Mouse (Mus musculus) hindbrain, embryonic 14.5 days (tissue): ENCODE results near the gene Rraga. TPM values are rescaled to one million over a fixed set of nuclear protein-coding genes. Genes with fewer than 3 reads are reported as not detected.

Source experiments
- ATAC-seq: fragments of 200-750 bp; cut with Nextera tagmentation; 2 replicates; pipeline ENCODE4 v1.8.0; 2017; ENCODE audit warnings: moderate number of reproducible peaks, mild to moderate bottlenecking, moderate TSS enrichment, moderate library complexity; ENCODE audit not compliant: low FRiP score
- DNase-seq: peaks from one replicate; pipeline ENCODE4 v3.0.0-alpha.2; 2015; ENCODE audit warnings: low spot score
- H3K27ac ChIP-seq: fragments of 300-500 bp; sonication (generic); 2 replicates; pipeline ENCODE4 v1.5.1; 2014; ENCODE audit warnings: mild to moderate bottlenecking, moderate library complexity
- H3K27me3 ChIP-seq: fragments of 300-500 bp; sonication (generic); 2 replicates; pipeline ENCODE4 v1.6.1; 2014; ENCODE audit warnings: mild to moderate bottlenecking, low read length, mixed read lengths; ENCODE audit not compliant: control insufficient read depth, insufficient read depth
- H3K36me3 ChIP-seq: fragments of 300-500 bp; sonication (generic); replicated peaks from 2 replicates; pipeline ENCODE4 v1.6.1; 2014; ENCODE audit not compliant: control insufficient read depth, insufficient read depth
- H3K4me1 ChIP-seq: fragments of 300-500 bp; sonication (generic); replicated peaks from 2 replicates; pipeline ENCODE4 v1.6.1; 2014; ENCODE audit warnings: antibody characterized with exemption, low read length, mixed read lengths; ENCODE audit not compliant: control insufficient read depth, insufficient read depth
- H3K4me2 ChIP-seq: fragments of 300-500 bp; sonication (generic); replicated peaks from 2 replicates; pipeline ENCODE4 v1.6.1; 2014; ENCODE audit warnings: mild to moderate bottlenecking, moderate library complexity
- H3K4me3 ChIP-seq: fragments of 300-500 bp; sonication (generic); replicated peaks from 2 replicates; pipeline ENCODE4 v1.5.1; 2014; ENCODE audit warnings: mild to moderate bottlenecking, low read length
- H3K9ac ChIP-seq: fragments of 300-500 bp; sonication (generic); 2 replicates; pipeline ENCODE4 v1.6.1; 2014
- H3K9me3 ChIP-seq: fragments of 300-500 bp; sonication (generic); 2 replicates; pipeline ENCODE4 v1.6.1; 2016; ENCODE audit warnings: low read length; ENCODE audit not compliant: control insufficient read depth
- WGBS: fragments of 180-500 bp; shearing (Covaris S2); extraction: QIAGEN DNeasy Blood & Tissue Kit; methylation state at CpG from one replicate; pipeline ENCODE4 v1.1.7; 2014; 5-methylcytosine and 5-hydroxymethylcytosine counted together
- polyA plus RNA-seq: library from polyadenylated mRNA; unstranded; fragments of >200 nt; fragmentation: Nextera tagmentation; extraction: Ambion mirVana; gene quantifications from 2 replicates; pipeline ENCODE4 v1.2.1, GENCODE M21; 2014

Rraga gene
- polyA plus RNA-seq, 1 experiment from 2014 or later: 145 TPM

- no peak overlapping the region for H3K9ac ChIP-seq
- no peak for ATAC-seq
- H3K27me3 ChIP-seq: no peaks in the 10 kb centered on the region
- H3K27ac ChIP-seq: no peak overlapping the region
- H3K4me3 ChIP-seq: no peak overlapping the region
- no peak overlapping the region for H3K4me2 ChIP-seq
- no peaks in the 10 kb centered on the region for H3K9me3 ChIP-seq
- peak; percentile 65 for DNase-seq
- H3K36me3 ChIP-seq: no peaks in the 10 kb centered on the region
- 0 out of 2 replicates have a peak, but pooled peaks cover 7% of the 10 kb centered on the region for H3K4me1 ChIP-seq
- WGBS: 60% methylated on average over 5 of the region's 5 CpGs
Observed at GRCm38 (mm10) chr4:86545615-86546014, 29.9 kb upstream of the Rraga start.

- Histone ChIP-seq H3K27me3 (no peaks in the 10 kb centered on the region), H3K36me3 (no peaks in the 10 kb centered on the region), H3K4me3 (no peak overlapping the region), H3K9ac (no peak overlapping the region), H3K4me1 (0 out of 2 replicates have a peak, but pooled peaks cover 7% of the 10 kb centered on the region), H3K9me3 (no peaks in the 10 kb centered on the region), H3K4me2 (no peak overlapping the region), H3K27ac (no peak overlapping the region)
- 90% methylated on average over 9 of the region's 9 CpGs for WGBS
- DNase-seq: no peak
- ATAC-seq: no peak
Observed at GRCm38 (mm10) chr4:86548332-86548731, 27.1 kb upstream of the Rraga start.

DNA sequence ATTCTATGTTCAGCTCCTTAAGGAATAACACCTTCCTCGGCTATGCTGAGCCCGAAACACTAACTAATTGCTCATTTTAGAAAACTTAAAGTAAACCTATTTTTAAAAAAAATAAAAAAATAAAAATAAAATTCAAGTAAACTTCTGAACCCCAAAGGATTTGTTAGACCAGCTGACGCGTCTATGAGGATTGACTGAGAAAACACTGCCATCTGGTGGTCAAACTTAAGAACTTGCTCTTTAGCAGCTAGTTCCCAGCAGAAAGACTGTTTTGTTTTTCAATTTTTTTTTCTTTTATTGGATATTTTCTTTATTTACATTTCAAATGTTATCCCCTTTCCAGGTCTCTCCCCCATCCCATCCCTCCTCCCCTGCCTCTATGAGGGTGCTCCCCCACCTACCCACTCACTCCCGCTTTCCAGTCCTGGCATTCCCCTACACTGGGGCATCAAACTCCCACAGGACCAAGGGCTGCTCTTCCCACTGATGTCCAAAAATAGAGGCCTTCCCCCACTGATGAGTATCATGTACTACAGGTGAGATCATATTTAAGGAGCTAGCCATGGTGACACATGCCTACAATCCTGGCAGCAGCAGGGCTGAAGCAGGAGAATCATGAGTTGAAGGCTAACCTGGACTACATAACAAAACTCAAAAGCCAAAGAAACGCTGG, 20.3 kb upstream of the Rraga start:
- Histone ChIP-seq H3K27me3 (no peaks in the 10 kb centered on the region), H3K4me3 (no peak overlapping the region), H3K4me2 (no peak overlapping the region), H3K27ac (no peak overlapping the region), H3K4me1 (no peaks in the 10 kb centered on the region), H3K9ac (no peak overlapping the region), H3K9me3 (no peaks in the 10 kb centered on the region), H3K36me3 (no peaks in the 10 kb centered on the region)
- ATAC-seq (peak; percentile 46; the same call in 1 of the 2 replicates), DNase-seq (peak; percentile 85)
- WGBS: 28% methylated on average over 6 of the region's 6 CpGs

GRCm38 (mm10) chr4:86557371-86557770, 18.1 kb upstream of the Rraga start:
- no peak overlapping the region for H3K9ac ChIP-seq
- H3K4me2 ChIP-seq: no peak overlapping the region
- H3K4me3 ChIP-seq: no peak overlapping the region
- H3K27ac ChIP-seq: no peak overlapping the region
- H3K36me3 ChIP-seq: no peaks in the 10 kb centered on the region
- 78% methylated on average over 7 of the region's 7 CpGs for WGBS
- no peak for DNase-seq
- H3K27me3 ChIP-seq: no peaks in the 10 kb centered on the region
- no peaks in the 10 kb centered on the region for H3K9me3 ChIP-seq
- ATAC-seq: no peak
- H3K4me1 ChIP-seq: no peaks in the 10 kb centered on the region

GRCm38 (mm10) chr4:86558228-86558627, 17.2 kb upstream of the Rraga start, which contains the start of gene Saxo1:
TSS of gene Saxo1 (minus strand) at chr4:86558328.
- Histone ChIP-seq H3K27ac (no peak within 1 kb of the TSS), H3K36me3 (no peaks in the 10 kb centered on the region), H3K27me3 (no peaks in the 10 kb centered on the region), H3K4me1 (no peaks in the 10 kb centered on the region), H3K9me3 (no peaks in the 10 kb centered on the region), H3K4me2 (no peak within 1 kb of the TSS), H3K9ac (no peak within 1 kb of the TSS), H3K4me3 (no peak within 1 kb of the TSS)
- ATAC-seq: no peak
- DNase-seq: no peak
- WGBS: 92% methylated on average over 7 of the region's 7 CpGs

- ATAC-seq (no peak), DNase-seq (no peak)
- WGBS: 78% methylated on average over 4 of the region's 4 CpGs
- no peak overlapping the region for H3K9ac ChIP-seq
- H3K27me3 ChIP-seq: no peaks in the 10 kb centered on the region
- H3K4me2 ChIP-seq: no peak overlapping the region
- no peaks in the 10 kb centered on the region for H3K36me3 ChIP-seq
- H3K9me3 ChIP-seq: no peaks in the 10 kb centered on the region
- H3K4me1 ChIP-seq: no peaks in the 10 kb centered on the region
- H3K27ac ChIP-seq: no peak overlapping the region
- no peak overlapping the region for H3K4me3 ChIP-seq
Observed at GRCm38 (mm10) chr4:86559006-86559405, 16.5 kb upstream of the Rraga start.

- Histone ChIP-seq H3K9me3 (no peaks in the 10 kb centered on the region), H3K27ac (no peak overlapping the region), H3K36me3 (no peaks in the 10 kb centered on the region), H3K4me2 (no peak overlapping the region), H3K9ac (no peak overlapping the region), H3K4me1 (no peaks in the 10 kb centered on the region), H3K4me3 (no peak overlapping the region), H3K27me3 (no peaks in the 10 kb centered on the region)
- DNase-seq: no peak
- no peak for ATAC-seq
- WGBS: 95% methylated on average over 3 of the region's 3 CpGs
Observed at GRCm38 (mm10) chr4:86561061-86561460, 14.4 kb upstream of the Rraga start.

DNA sequence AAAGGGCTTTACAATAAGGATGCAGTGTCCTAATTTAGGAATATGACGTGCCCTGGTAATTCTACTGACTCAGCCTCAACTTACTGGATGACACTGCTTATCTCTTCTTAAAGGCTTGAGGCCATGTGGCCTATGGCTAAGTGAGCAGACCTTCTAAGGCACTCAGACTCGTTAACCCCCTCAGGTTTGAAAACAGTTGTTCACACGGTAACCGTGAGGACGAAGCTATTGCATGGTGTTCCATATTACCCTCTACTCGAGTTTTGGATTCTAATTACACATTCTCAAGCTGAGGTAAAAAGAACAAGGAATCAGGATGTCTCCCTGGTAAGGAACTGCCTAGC, 557 bp upstream of the Rraga start:
- Histone ChIP-seq H3K4me1 (peaks cover 25% of the 10 kb centered on the region), H3K27ac (peak overlapping the region; percentile 93), H3K36me3 (peaks cover 15% of the 10 kb centered on the region; the same call in 1 of the 2 replicates), H3K4me3 (peak overlapping the region; percentile 74), H3K27me3 (no peaks in the 10 kb centered on the region), H3K9ac (peak overlapping the region; percentile 96), H3K9me3 (no peaks in the 10 kb centered on the region), H3K4me2 (peak overlapping the region; percentile 92)
- no peak for DNase-seq
- 15% methylated on average over 6 of the region's 6 CpGs for WGBS
- peak; percentile 48 for ATAC-seq

GRCm38 (mm10) chr4:86576120-86576541, 663 bp downstream of the Rraga start:
- no peak for ATAC-seq

More at GRCm38 (mm10) chr4:86576120-86576541, 663 bp downstream of the Rraga start:
- no peaks in the 10 kb centered on the region for H3K27me3 ChIP-seq
- peak; percentile 64 for DNase-seq
- H3K4me3 ChIP-seq: peak overlapping the region; percentile 74
- no peaks in the 10 kb centered on the region for H3K9me3 ChIP-seq
- H3K9ac ChIP-seq: peak overlapping the region; percentile 96
- peak overlapping the region; percentile 93 for H3K27ac ChIP-seq
- peak overlapping the region; percentile 92 for H3K4me2 ChIP-seq
- under 1% methylated on average over 20 of the region's 20 CpGs for WGBS
- peaks cover 25% of the 10 kb centered on the region for H3K4me1 ChIP-seq
- H3K36me3 ChIP-seq: peaks cover 20% of the 10 kb centered on the region; the same call in 1 of the 2 replicates
